Mouse (Mus musculus) limb, embryonic 12.5 days (tissue): Measurements from ENCODE around the gene Taf11. TPM values are rescaled to one million over a fixed set of nuclear protein-coding genes. Genes with fewer than 3 reads are reported as not detected.
A peak's percentile ranks its signal among the peaks of the same experiment; 100 is the strongest.

Source experiments
- ATAC-seq: fragments of 200-750 bp; cut with Nextera tagmentation; 2 replicates; pipeline ENCODE4 v1.8.0; 2017; ENCODE audit warnings: low read depth, moderate TSS enrichment; ENCODE audit not compliant: insufficient number of reproducible peaks, insufficient read depth, low FRiP score, low TSS enrichment
- H3K27ac ChIP-seq: fragments of 300-500 bp; sonication (generic); 2 replicates; pipeline ENCODE4 v1.5.1; 2016; ENCODE audit warnings: mild to moderate bottlenecking, moderate library complexity
- H3K27me3 ChIP-seq: fragments of 300-500 bp; sonication (generic); 2 replicates; pipeline ENCODE4 v1.6.1; 2016; ENCODE audit warnings: mild to moderate bottlenecking, moderate library complexity
- H3K36me3 ChIP-seq: fragments of 300-500 bp; sonication (generic); 2 replicates; pipeline ENCODE4 v1.6.1; 2016; ENCODE audit warnings: mild to moderate bottlenecking, moderate library complexity
- H3K4me1 ChIP-seq: fragments of 300-500 bp; sonication (generic); replicated peaks from 2 replicates; pipeline ENCODE4 v1.6.1; 2016
- H3K4me2 ChIP-seq: fragments of 300-500 bp; sonication (generic); 2 replicates; pipeline ENCODE4 v1.6.1; 2016; ENCODE audit warnings: mild to moderate bottlenecking, moderate library complexity
- H3K4me3 ChIP-seq: fragments of 300-500 bp; sonication (generic); replicated peaks from 2 replicates; pipeline ENCODE4 v1.5.1; 2016; ENCODE audit warnings: mild to moderate bottlenecking
- H3K9ac ChIP-seq: fragments of 300-500 bp; sonication (generic); replicated peaks from 2 replicates; pipeline ENCODE4 v1.6.1; 2016; ENCODE audit warnings: mild to moderate bottlenecking, moderate library complexity
- H3K9me3 ChIP-seq: fragments of 300-500 bp; sonication (generic); 2 replicates; pipeline ENCODE4 v1.6.1; 2016; ENCODE audit warnings: mild to moderate bottlenecking, moderate library complexity
- WGBS: fragments of 180-500 bp; shearing (Covaris S2); methylation state at CpG from one replicate; pipeline ENCODE4 v1.1.7; 2016; 5-methylcytosine and 5-hydroxymethylcytosine counted together
- polyA plus RNA-seq: library from polyadenylated mRNA; unstranded; fragments of >200 nt; fragmentation: Nextera tagmentation; extraction: Ambion mirVana; gene quantifications from 2 replicates; pipeline ENCODE4 v1.2.1, GENCODE M21; 2016

The Taf11 gene
- polyA plus RNA-seq, 1 experiment from 2014 or later, result 115 TPM

GRCm38 (mm10) chr17:27881518-27881917 lies 28.1 kb downstream of the Taf11 start:
- 72% methylated on average over 11 of the region's 11 CpGs for WGBS
- peaks cover 92% of the 10 kb centered on the region for H3K36me3 ChIP-seq

GRCm38 (mm10) chr17:27874510-27874909 lies 35.1 kb downstream of the Taf11 start:
- H3K27ac ChIP-seq, result no peak overlapping the region
- ATAC-seq, result no peak
- H3K4me2 ChIP-seq, result no peak overlapping the region
- H3K9ac ChIP-seq, result no peak overlapping the region
- 73% methylated on average over 5 of the region's 5 CpGs for WGBS
- H3K36me3 ChIP-seq, result peaks cover 30% of the 10 kb centered on the region
- no peaks in the 10 kb centered on the region for H3K9me3 ChIP-seq
- no peak overlapping the region for H3K4me3 ChIP-seq
- no peaks in the 10 kb centered on the region for H3K27me3 ChIP-seq
- no peaks in the 10 kb centered on the region for H3K4me1 ChIP-seq

More at GRCm38 (mm10) chr17:27881518-27881917, 28.1 kb downstream of the Taf11 start:
- Histone ChIP-seq H3K4me2 (no peak overlapping the region), H3K27me3 (no peaks in the 10 kb centered on the region), H3K9me3 (no peaks in the 10 kb centered on the region), H3K27ac (no peak overlapping the region), H3K4me3 (no peak overlapping the region), H3K9ac (no peak overlapping the region), H3K4me1 (no peaks in the 10 kb centered on the region)
- ATAC-seq, result no peak

GRCm38 (mm10) chr17:27873583-27873982 lies 36.1 kb downstream of the Taf11 start:
- 67% methylated on average over 3 of the region's 3 CpGs for WGBS
- Histone ChIP-seq H3K4me1 (no peaks in the 10 kb centered on the region), H3K9ac (no peak overlapping the region), H3K9me3 (no peaks in the 10 kb centered on the region), H3K27ac (no peak overlapping the region), H3K27me3 (no peaks in the 10 kb centered on the region), H3K4me2 (no peak overlapping the region), H3K36me3 (peaks cover 23% of the 10 kb centered on the region), H3K4me3 (no peak overlapping the region)
- ATAC-seq, result no peak

DNA sequence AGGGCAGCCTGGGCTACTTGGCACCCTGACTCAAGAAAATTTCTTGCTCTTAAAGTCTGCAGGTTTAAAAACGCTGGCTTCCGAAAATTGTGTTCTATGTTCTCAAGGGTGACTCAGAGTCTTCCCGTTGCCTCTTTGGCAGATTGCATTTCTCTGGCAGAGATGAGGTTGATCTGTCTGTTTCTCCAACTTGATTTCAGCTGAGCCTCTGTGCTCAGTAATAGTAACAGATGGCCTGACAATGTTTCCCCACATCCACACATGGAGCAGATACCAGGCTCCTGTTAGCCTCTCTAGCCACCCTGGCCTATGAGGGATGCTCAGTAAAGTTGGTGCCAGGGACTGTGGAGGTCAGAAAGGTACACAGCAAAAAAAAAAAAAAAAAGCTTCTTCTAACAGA lies 37.8 kb downstream of the Taf11 start:
- Histone ChIP-seq H3K9me3 (no peaks in the 10 kb centered on the region), H3K4me1 (no peaks in the 10 kb centered on the region), H3K27me3 (no peaks in the 10 kb centered on the region), H3K4me2 (no peak overlapping the region), H3K27ac (no peak overlapping the region), H3K4me3 (no peak overlapping the region), H3K36me3 (peaks cover 9% of the 10 kb centered on the region), H3K9ac (no peak overlapping the region)
- no peak for ATAC-seq
- WGBS, result 84% methylated on average over 3 of the region's 3 CpGs

DNA sequence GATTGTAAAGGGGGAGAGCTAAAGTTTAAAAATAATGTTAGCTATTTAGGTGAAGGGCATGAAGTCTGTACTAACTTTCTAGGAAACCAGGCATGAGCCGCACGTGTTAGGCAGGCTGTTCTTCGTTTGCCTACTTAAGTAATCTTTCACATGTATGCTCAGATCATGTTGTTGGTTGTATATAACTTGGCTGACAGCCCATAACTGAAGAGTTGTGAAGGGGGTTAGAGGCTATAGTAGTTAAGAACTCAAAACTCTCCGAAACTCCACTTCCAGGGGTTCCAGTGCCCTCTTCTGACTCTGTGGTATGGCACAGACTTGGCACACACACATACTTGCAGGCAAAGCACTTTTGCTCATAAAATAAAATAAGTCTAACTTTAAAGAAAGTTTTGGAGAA lies 42.9 kb downstream of the Taf11 start:
- Histone ChIP-seq H3K27me3 (no peaks in the 10 kb centered on the region), H3K36me3 (peaks cover 6% of the 10 kb centered on the region; the same call in 1 of the 2 replicates), H3K4me1 (peaks cover 5% of the 10 kb centered on the region), H3K4me3 (no peak overlapping the region), H3K27ac (no peak overlapping the region), H3K9ac (no peak overlapping the region), H3K4me2 (no peak overlapping the region), H3K9me3 (no peaks in the 10 kb centered on the region)
- ATAC-seq, result no peak
- WGBS, result 86% methylated on average over 4 of the region's 4 CpGs

GRCm38 (mm10) chr17:27865461-27865860 lies 44.2 kb downstream of the Taf11 start:
- Histone ChIP-seq H3K4me2 (no peak overlapping the region), H3K4me3 (no peak overlapping the region), H3K9ac (no peak overlapping the region), H3K36me3 (peaks cover 6% of the 10 kb centered on the region; the same call in 1 of the 2 replicates), H3K9me3 (no peaks in the 10 kb centered on the region), H3K27me3 (no peaks in the 10 kb centered on the region), H3K27ac (no peak overlapping the region), H3K4me1 (peaks cover 5% of the 10 kb centered on the region)
- 84% methylated on average over 2 of the region's 2 CpGs for WGBS
- ATAC-seq, result no peak

DNA sequence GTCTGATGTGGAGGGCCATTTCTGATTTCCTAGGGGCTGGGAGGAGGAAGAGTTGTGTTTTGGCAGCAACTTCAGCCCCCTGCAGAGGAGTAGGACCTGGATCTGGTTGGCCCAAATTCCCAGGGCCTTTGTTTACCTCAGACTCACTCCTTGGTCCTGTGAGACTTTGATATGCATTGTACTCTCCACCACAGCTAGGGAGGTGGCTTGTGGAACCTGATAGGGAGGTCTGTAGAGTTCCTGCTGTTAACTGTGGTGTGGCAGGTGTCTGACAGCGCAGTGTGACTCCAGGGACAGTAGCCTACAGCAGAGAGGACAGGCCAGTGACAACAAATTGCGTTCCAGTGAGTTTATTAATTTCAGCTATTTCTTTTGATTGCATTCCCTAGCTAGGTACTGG lies 50.5 kb downstream of the Taf11 start:
- H3K27ac ChIP-seq, result no peak overlapping the region
- no peaks in the 10 kb centered on the region for H3K9me3 ChIP-seq
- H3K36me3 ChIP-seq, result peaks cover 4% of the 10 kb centered on the region
- H3K27me3 ChIP-seq, result no peaks in the 10 kb centered on the region
- no peak overlapping the region for H3K9ac ChIP-seq
- no peak overlapping the region for H3K4me3 ChIP-seq
- peaks cover 27% of the 10 kb centered on the region for H3K4me1 ChIP-seq
- 0 out of 2 replicates have a peak overlapping the region, but pooled peaks have one; percentile 89 for H3K4me2 ChIP-seq
- no peak for ATAC-seq
- WGBS, result 40% methylated on average over 2 of the region's 2 CpGs

DNA sequence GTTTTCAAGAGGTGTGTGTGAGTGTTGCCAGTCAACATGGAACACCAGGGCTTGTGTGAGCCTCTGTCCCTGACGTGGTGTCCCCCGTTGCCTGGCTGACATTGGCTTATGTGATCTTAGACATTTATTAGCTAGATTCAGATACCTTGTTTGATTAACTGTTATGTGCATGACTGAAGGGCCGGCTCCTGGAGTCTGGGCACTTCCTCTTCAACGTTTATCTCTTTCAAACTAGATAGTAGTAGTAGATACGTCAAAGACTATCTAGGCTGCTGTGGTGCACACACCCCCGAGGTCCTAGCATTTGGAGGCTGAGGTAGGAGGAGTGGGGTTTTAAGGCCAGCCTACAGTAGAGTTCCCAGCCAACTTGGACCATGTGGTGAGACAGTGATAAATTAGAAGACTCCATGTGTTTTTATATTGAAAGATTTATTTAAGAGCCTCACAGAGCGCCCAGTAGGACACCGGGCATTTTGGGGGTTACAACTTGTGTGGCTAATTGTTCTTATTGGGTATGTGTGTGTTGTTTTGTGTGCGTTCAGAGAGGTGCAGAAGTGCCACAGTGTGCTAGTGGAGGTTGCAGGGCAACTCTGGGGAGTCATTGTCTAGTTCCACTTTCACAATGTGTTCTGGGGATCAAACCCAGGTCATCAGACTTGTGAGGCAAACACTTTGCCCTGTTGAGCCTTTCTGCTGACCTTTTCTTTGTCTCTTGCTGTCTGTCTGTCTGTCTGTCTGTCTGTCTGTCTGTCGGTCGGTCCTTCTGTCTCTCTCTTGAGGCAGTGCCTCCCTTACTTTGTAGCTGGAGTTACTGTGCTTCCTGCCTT lies 51.8 kb downstream of the Taf11 start:
- peaks cover 27% of the 10 kb centered on the region for H3K4me1 ChIP-seq

DNA sequence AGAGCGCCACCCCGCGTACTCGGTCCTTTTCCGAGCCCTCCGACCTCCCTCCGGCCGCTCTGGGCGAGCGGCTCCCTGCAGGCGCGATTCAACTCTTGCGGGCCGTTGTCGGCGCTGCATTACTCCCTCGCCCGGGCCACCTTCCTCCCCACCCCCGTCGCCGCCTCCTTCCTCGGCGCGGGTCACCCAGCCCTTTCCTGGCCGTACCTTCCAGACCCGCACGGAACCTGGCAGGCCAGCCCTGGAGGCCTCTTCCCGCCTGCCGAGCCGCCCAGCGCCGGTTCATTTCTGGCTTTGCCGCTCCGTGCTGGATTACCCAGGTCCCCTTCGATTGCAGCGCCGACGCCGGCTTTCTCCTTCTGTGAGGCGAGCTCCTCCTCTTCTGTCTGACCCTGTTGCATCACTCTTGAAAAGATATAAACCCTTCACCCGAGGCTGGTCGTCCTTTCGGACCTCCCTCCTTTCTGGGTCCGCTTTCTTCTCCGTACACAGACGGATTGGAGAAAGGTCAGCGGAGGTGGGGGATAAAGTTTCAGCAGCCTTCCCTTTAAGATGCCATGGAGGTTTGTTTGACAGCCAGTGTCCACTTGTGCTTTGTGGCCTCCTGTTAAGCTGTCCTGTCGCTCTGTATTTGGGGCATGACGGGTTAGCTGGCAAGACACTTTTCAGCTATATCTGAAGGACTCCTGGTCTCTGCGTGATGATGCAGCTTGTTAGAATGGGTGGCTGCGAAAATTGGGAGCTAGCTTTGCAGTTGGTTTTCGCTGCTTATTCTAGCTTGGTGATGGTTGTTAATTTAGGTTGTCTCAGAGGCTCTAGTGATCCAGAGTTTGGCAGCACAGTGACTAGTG lies 52.6 kb downstream of the Taf11 start:
- Histone ChIP-seq H3K4me1 (peaks cover 27% of the 10 kb centered on the region), H3K9me3 (no peaks in the 10 kb centered on the region)
- 2% methylated on average over 52 of the region's 52 CpGs for WGBS

More for the DNA sequence above, 51.8 kb downstream of the Taf11 start:
- Histone ChIP-seq H3K9me3 (no peaks in the 10 kb centered on the region), H3K4me2 (peak overlapping the region; percentile 89), H3K4me3 (peak overlapping the region; percentile 90), H3K27ac (peak overlapping the region; percentile 89; the same call in 1 of the 2 replicates), H3K9ac (peak overlapping the region; percentile 90), H3K36me3 (peaks cover 16% of the 10 kb centered on the region), H3K27me3 (no peaks in the 10 kb centered on the region)
- no peak for ATAC-seq
- WGBS, result 48% methylated on average over 11 of the region's 11 CpGs

DNA sequence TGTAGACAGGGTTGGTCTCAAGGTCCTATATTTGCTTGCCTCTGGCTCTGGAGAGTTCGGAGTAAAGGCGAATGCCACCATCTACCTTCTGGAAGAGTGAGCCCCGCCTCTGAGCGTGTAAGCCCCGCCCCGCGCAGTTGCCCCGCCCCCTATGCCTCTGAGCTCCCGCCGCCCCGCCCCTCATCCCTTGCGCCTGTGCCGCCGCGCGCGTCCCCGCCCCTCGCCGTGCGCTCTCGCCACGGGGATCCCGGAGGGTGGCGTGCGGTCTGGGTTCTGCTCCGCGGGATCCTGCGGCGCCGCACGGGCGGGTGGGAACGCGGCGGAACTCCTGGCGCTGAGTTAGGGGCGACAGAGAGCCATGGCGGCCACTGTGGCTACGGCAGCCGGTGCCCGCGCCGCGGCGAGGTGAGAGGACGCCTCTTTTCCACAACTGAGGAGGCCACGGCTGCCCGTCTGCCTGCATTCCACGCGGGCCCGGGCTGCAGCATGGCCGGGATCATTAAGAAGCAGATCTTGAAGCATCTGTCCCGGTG lies 53.3 kb downstream of the Taf11 start, which contains the start of gene Uhrf1bp1:
TSS of gene Uhrf1bp1 (plus strand) at position 177 of the 533 bp plus-strand sequence.
- Histone ChIP-seq H3K4me3 (peak within 1 kb of the TSS; percentile 90), H3K9ac (peak within 1 kb of the TSS; percentile 90), H3K27me3 (no peaks in the 10 kb centered on the region), H3K9me3 (no peaks in the 10 kb centered on the region), H3K4me1 (peaks cover 27% of the 10 kb centered on the region), H3K4me2 (peak within 1 kb of the TSS; percentile 89), H3K27ac (peak within 1 kb of the TSS; percentile 89), H3K36me3 (peaks cover 29% of the 10 kb centered on the region)
- under 1% methylated on average over 49 of the region's 54 CpGs for WGBS
- ATAC-seq, result peak; percentile 79

More for the DNA sequence above, 52.6 kb downstream of the Taf11 start:
- peak overlapping the region; percentile 89 for H3K27ac ChIP-seq
- peaks cover 24% of the 10 kb centered on the region for H3K36me3 ChIP-seq
- peak overlapping the region; percentile 90 for H3K9ac ChIP-seq
- peak overlapping the region; percentile 89 for H3K4me2 ChIP-seq
- H3K27me3 ChIP-seq, result no peaks in the 10 kb centered on the region
- peak; percentile 40 for ATAC-seq
- peak overlapping the region; percentile 90 for H3K4me3 ChIP-seq
